Mouse (Mus musculus) CH12.LX (cell line): Measurements from ENCODE around the gene Cpne5.

ENCODE experiments used
- HCFC1 ChIP-seq: IDR thresholded peaks from 2 replicates; pipeline ENCODE4 v1.6.1; 2012; ENCODE audit warnings: low read depth, mild to moderate bottlenecking, inconsistent platforms, low read length, improper control_type of control experiment
- TCF12 ChIP-seq: IDR thresholded peaks from 2 replicates; pipeline ENCODE4 v1.6.1; 2014; ENCODE audit warnings: low read depth, mild to moderate bottlenecking, inconsistent platforms, low read length, improper control_type of control experiment
- ZC3H11A ChIP-seq: IDR thresholded peaks from 2 replicates; pipeline ENCODE4 v1.6.1; 2012; ENCODE audit warnings: low read depth, mild to moderate bottlenecking, inconsistent platforms, low read length, improper control_type of control experiment
- ZMIZ1 ChIP-seq: IDR thresholded peaks from 2 replicates; pipeline ENCODE4 v1.6.1; 2012; ENCODE audit warnings: low read depth, mild to moderate bottlenecking, inconsistent platforms, low read length, improper control_type of control experiment

DNA sequence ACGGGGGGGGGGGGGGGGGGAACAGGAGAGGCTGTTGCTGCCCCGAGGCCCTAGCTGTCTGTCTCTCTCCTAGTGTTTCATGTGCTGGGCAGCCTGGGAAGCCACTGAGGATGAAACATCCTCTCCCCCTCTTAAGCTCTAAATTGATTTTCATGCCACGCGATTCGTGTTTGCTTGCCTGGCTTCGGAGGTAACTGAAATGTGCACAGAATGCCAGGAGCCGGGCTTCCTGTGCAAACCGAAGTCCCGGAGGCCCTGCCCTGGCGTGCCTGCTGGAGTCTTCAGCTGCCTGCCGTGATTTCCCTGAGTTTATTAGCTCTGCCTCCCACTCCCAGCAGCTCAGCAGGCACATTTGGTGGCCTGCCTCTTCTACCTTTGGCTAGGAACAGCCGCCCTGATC is 6.9 kb upstream of the Cpne5 start:
- TF ChIP-seq HCFC1 (no peak), ZMIZ1 (no peak), TCF12 (no peak), ZC3H11A (no peak)
